Mouse (Mus musculus): ENCODE data around the gene Actbl2. TPM values are rescaled to one million over a fixed set of nuclear protein-coding genes. Genes with fewer than 3 reads are reported as not detected.
A peak's percentile ranks its signal among the peaks of the same experiment; 100 is the strongest.

The Actbl2 gene
- not detected for total RNA-seq (2021)
- long read RNA-seq = 0 reads

DNA sequence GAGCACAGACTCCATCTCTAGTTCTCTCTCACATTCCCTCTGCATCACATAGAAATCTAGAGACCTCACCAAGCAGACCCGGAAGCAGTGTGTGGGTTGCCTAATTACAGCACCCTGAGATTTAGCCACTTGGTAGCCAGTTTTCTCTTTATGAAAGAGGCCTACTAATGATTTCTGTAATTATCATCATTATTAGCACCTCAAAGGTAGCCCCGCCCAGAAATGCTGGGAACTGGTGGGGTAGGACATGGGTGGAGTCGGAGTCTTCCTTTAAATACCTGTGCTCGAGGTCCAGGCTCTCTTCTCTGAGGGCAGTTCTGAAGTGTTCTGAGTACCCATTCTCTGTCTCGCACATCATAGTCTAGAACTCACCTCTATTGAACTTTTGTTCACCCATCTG, at the start of gene Actbl2:
TSS of gene Actbl2 (plus strand) at position 301 of the 400 bp plus-strand sequence.
- DNase-seq (ENCODE audit: low spot score in 2 of 2) = no peak

GRCm38 (mm10) chr13:111210649-111211378, 44.0 kb upstream of the Actbl2 start:
- no peak for DNase-seq (ENCODE audit: low spot score in 2 of 2)

GRCm38 (mm10) chr13:111228768-111229167, 26.0 kb upstream of the Actbl2 start:
- DNase-seq (ENCODE audit: low spot score in 2 of 2) = no peak

DNA sequence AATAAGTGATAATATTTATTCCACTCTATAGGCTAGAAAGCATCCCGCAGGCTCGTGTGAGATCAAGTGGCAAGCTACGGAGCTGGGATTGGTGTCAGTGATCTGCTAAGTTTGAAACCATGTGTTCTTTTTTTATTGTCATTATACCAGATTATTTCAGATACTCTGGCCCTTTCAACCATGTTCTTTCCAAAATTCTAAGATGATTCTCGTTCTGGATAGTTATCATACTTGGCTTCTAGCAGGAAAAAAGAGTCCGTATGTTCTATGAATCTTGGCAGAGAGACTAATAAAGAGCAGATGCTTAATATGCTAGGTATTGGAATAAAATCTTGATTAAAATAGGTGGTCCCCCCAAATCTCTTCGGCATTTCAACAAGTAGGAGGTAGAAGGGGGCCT, 25.3 kb upstream of the Actbl2 start:
- no peak for DNase-seq (ENCODE audit: low spot score in 2 of 2)

DNA sequence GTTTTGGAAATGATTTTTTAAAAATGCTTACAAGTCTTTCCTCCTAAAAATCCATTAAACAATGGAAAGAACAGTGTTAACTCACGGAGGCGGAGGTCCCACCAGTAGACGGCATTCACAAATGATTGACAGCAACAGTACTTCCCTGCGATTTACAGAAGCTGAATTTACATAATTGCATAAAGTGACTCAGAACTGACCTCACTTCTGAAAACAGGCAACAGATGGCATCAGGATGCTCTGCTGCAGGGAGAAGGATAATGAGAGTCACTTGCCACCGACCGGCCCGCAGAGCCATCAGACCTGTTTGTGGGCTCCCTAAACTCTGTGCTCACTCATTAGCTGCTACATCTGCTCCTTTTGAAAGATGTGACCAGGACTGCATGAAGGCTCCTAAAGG, 22.4 kb upstream of the Actbl2 start:
- DNase-seq (ENCODE audit: low spot score in 2 of 2) = no peak

DNA sequence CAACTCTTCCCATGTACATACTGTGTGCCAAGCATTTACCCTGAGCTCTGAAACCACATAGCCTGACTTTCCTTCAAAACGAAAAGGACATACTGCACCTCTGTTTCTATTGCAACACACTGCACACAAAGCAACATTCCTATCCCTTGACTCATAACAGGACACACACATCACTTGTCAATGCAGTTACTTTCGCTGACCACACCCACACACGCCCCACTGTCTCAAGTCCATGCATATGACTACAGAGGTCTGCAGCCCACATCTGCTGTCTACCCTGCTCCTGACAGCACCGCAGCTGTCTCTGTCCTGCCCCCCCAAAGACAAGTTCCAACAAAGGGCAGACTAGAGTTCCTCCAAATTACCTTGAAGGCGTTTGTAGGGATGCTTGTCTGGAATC, 21.5 kb upstream of the Actbl2 start:
- DNase-seq (ENCODE audit: low spot score in 2 of 2) = no peak

- no peak for DNase-seq (ENCODE audit: low spot score in 2 of 2)
Observed at GRCm38 (mm10) chr13:111234573-111234972, 20.2 kb upstream of the Actbl2 start.

- peak; percentile 60 to 69 for DNase-seq (ENCODE audit: low spot score in 2 of 2)
Observed at GRCm38 (mm10) chr13:111235719-111236166, 19.1 kb upstream of the Actbl2 start.

DNA sequence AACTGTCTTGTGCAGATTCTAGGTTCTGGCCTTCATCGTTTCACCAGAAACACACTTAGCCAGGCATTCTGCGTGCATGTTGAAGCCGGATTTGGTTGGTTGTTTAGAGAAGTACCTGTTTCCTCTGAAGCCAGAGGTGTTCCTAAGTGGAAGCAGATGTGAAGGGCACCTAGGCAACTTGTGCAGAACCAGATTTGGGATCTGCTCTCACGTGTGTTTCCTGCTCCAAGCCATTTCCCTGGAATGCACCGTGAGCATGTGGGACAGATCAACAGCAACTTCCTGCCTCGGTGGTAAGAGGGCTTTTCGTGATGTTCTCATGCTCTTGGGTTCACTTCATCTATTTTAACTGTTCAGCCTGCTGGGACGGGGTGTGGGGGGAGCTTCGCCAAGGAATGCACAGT, 18.4 kb upstream of the Actbl2 start:
- DNase-seq (ENCODE audit: low spot score in 2 of 2) = no peak

GRCm38 (mm10) chr13:111237296-111237695, 17.5 kb upstream of the Actbl2 start:
- DNase-seq (ENCODE audit: low spot score in 2 of 2) = peak in 1 of 2 experiments; percentile 25

DNA sequence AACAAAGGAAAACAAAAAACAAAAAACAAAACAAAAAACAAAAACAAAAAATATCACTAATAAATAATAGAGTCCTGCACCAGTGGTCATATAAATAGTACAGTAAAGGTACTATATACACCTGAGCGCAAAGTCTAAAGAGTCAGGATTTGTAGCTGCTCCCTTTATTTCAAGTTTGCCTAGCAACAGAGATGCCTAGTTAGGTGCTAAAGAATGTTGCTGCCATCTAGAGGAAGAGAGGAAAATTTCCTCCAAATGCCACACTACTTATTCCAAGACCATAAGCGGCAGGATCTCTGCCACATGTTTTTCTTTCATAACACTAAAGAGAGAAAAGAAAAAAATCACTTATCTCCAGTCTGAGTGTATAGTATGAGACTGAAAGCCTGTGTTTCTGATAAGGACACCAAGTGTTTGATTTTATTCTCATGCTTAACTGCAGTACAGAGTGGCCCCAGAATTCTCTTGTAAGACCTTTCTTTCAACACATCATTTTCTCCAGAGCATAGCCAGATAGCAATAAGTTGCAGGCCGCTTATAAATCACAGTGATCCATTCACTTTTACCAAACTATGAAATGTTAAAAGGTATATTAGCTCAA, 16.8 kb upstream of the Actbl2 start:
- no peak for DNase-seq (ENCODE audit: low spot score in 2 of 2)

GRCm38 (mm10) chr13:111251106-111251505, 3.7 kb upstream of the Actbl2 start:
- DNase-seq (ENCODE audit: low spot score in 2 of 2) = no peak

GRCm38 (mm10) chr13:111251795-111252194, 3.0 kb upstream of the Actbl2 start:
- no peak for DNase-seq (ENCODE audit: low spot score in 2 of 2)

DNA sequence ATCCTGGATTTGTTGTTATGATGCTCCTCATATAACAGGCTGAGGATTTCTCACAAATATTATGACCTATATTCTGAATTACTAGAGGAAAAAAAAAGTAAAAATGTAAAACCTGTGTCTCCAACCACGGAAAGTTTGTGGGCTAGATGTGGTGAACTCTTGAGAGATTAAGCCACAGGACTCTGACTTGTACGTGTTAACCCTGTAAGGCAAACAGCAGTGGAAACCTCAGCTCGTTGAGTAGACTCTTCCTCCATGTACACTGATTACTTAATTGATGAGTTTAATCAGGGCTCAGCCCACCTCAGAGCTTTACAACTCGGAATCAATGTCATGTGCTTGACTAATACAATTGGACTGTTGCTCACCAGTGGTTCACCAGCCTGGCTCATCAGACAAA, 3.2 kb downstream of the Actbl2 start:
- no peak for DNase-seq (ENCODE audit: low spot score in 2 of 2)

GRCm38 (mm10) chr13:111258424-111259092, 3.7 kb downstream of the Actbl2 start:
- DNase-seq (ENCODE audit: low spot score in 2 of 2) = no peak

DNA sequence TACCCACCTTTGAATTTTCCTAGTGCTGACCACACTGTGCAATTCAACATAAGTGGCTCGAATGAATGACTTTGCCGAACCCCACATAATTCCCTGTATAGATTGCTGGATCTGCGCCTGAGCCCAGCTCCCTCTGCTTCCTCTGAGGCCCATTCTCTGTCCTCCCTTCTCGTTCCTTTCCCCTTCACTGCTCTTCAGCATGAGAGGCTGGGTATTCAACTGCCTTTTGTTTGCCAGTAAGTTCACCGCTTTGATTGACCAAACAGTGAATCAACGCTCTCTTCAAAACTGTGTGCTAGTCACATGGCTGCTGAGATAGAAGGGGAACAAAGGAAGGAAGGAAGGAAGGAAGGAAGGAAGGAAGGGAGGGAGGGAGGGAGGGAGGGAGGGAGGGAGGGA, 4.3 kb downstream of the Actbl2 start:
- no peak for DNase-seq (ENCODE audit: low spot score in 2 of 2)

GRCm38 (mm10) chr13:111259711-111260110, 4.9 kb downstream of the Actbl2 start:
- DNase-seq (ENCODE audit: low spot score in 2 of 2) = no peak

GRCm38 (mm10) chr13:111263186-111263585, 8.4 kb downstream of the Actbl2 start:
- DNase-seq (ENCODE audit: low spot score in 2 of 2) = no peak

DNA sequence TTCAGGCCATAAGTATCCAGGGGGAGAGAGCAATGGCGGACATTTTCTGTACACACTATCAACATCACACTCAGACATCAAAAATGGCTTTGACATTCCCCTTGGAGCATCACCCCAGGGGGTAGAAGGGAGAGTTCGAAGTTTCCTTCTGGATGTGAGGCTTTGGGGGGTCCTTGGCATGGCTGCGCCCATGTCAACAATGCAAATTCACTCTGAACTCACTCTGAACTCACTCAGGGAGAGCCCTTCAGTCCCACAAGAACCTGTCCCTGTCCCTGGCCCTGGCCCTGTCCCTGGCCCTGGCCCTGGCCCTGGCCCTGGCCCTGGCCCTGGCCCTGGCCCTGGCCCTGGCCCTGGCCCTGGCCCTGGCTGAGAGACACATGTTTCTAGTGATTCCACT, 8.9 kb downstream of the Actbl2 start:
- no peak for DNase-seq (ENCODE audit: low spot score in 2 of 2)

GRCm38 (mm10) chr13:111265231-111266000, 10.6 kb downstream of the Actbl2 start:
- DNase-seq (ENCODE audit: low spot score in 2 of 2) = no peak

GRCm38 (mm10) chr13:111266855-111267254, 12.0 kb downstream of the Actbl2 start:
- no peak for DNase-seq (ENCODE audit: low spot score in 2 of 2)

- no peak for DNase-seq (ENCODE audit: low spot score in 2 of 2)
Observed at GRCm38 (mm10) chr13:111268992-111269391, 14.2 kb downstream of the Actbl2 start.

Measured in layer of hippocampus, postnatal 10 days (tissue).